Mouse (Mus musculus) thymus, postnatal 36 days (tissue): Measurements from ENCODE around the gene Igsf6.

Experiments
- DNase-seq, 2 experiments: peaks; one replicate each; pipeline ENCODE4 v3.0.0; 2022; ENCODE audit warnings: mixed read lengths in 2 of 2

Igsf6 gene

GRCm38 (mm10) chr7:121074281-121074680 lies at the start of gene Igsf6:
TSS of gene Igsf6 (minus strand) at chr7:121074572.
- no peak for DNase-seq

GRCm38 (mm10) chr7:121120143-121120818 lies 45.9 kb upstream of the Igsf6 start:
- DNase-seq = peak; percentile 38 to 62

DNA sequence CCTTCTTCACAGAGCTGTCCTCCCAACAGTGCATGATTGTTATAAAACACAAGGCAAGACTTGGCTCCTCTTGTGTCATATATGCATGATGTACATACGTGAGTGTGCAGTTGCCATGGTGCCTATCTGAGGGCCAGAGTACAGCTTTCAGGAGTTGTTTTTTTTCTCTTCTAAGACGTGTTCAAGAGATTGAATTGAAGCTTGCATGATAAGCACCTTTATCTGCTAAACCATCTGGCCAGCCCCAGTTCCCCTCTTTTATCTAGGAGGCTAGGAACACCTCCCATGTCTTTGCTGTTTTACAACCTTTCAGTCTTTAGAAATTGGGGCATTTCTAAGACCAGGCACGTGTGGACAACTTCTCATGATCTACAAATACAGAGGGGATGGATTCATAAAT lies 37.4 kb upstream of the Igsf6 start:
- no peak for DNase-seq

GRCm38 (mm10) chr7:121111321-121111720 lies 36.9 kb upstream of the Igsf6 start:
- DNase-seq = no peak

- DNase-seq = no peak
These were observed 33.5 kb upstream of the Igsf6 start for GRCm38 (mm10) chr7:121107851-121108250.

- DNase-seq = no peak
These were observed 24.4 kb upstream of the Igsf6 start for GRCm38 (mm10) chr7:121098614-121099389.

DNA sequence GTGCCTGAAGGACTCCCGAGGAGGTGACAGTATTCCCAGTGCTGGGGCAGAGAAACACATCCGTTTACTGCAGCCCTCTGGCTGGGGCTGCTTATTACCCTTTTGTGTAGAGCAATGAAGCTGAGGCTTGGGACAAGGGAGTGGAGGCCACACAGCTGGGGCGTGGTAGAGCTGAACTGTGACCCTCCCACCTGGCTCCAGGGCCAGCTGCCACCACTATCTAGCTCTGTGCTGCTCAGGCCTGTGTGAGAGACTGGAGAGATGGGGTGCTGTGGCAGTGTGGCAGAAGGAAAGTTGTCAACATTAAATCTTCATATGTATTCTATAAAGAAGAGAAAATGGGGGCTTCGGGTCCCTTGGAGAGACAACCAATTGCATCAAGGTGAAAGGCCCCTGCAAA lies 18.7 kb upstream of the Igsf6 start:
- no peak for DNase-seq

DNA sequence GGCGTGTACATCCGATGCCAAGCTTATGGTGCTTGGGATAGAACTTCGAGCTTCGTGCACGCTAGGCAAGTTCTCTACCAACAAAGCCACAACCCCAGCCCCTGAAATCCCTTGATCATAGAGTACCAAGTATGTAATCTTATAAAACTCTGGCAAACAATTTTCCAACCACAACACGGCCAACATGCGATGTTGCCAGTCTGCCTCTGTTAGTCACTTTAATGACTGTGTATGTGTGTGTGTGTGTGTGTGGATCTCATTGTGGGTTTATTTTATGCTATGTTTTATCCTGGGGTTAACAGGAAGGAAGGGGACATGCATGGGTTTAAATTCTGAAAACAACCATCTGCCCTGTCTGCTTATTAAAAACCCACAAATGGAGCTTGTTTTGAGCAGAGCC lies 16.4 kb upstream of the Igsf6 start:
- no peak for DNase-seq

- peak in 1 of 2 experiments; percentile 5 for DNase-seq
These were observed 14.4 kb upstream of the Igsf6 start for GRCm38 (mm10) chr7:121088745-121089144.

GRCm38 (mm10) chr7:121085500-121085899 lies 11.1 kb upstream of the Igsf6 start:
- DNase-seq = no peak

DNA sequence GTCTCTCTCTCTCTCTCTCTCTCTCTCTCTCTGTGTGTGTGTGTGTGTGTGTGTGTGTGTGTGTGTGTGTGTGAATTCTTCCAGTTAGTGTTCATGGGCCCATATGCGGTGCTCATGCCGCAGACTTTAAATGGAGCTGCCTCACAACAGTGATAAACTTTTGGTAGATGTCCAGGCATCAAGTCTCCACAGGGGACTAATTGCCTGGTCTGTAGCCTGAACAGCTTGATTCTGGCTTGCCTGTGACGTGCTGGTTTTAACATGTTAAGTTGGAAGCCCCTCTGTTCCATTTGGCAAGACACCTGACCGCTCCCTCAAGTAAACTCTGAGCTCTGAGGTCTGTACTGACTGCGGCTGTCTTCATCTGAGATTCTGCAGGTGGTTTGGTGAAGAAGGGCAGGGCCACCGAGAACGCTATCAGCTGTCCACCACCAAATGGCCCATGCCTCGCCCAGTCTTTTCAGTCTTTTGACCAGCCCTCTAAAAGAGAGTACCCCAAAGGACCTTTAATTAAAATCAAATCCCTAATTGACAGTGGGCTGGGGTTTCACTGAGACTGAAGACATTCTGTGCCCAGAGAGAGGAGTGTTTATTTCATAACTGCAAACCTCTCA lies 10.6 kb upstream of the Igsf6 start:
- no peak for DNase-seq

DNA sequence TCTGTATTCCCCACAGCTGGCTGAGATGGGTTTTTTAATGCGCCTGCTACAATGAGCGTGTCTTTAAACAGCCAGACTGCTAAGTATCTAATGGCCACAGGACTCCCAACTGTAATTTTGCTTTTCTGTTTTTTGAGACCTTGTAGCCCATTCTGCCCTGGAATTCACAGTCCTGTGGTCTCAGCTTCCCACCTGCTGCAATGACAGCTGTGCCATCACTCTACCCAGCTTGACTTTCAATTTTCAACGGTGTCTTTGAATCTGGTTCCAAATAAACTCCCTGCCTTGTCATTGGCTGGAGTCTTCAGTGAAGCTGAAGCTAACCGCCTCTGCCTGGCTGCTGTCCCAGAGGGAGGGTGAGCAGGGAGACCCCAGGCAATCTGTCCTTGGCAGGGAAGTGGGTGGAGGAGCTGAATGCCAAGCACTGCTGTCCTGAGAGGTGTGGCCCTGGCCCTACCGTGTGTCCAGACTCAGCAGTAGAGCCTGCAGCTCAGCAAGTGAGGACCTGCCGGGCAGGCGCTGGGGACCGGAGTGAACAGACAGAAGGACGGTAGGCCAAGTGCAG lies 8.7 kb upstream of the Igsf6 start:
- no peak for DNase-seq

DNA sequence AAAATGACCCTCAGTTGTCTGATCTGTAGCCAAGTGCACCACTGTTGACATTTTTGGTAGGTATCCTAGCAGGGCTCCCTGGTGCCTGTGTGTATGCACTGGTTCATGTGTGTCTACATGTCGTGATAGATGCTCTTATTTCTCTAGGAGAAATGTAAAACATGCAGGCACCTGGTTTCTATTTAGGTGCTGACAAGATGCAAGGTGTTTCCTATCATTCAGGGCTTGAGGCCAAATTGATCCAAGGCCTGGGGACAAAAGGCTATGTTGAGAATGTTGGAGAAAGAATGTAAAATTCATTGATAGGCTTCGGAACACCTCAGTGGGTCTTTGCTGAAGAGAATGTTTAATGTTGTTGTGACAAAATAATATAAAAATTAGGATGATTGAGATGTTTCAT lies 7.4 kb upstream of the Igsf6 start:
- DNase-seq = no peak

GRCm38 (mm10) chr7:121081350-121081749 lies 7.0 kb upstream of the Igsf6 start, which contains the start of gene Otoa:
TSS of gene Otoa (plus strand) at chr7:121081650.
- no peak for DNase-seq

DNA sequence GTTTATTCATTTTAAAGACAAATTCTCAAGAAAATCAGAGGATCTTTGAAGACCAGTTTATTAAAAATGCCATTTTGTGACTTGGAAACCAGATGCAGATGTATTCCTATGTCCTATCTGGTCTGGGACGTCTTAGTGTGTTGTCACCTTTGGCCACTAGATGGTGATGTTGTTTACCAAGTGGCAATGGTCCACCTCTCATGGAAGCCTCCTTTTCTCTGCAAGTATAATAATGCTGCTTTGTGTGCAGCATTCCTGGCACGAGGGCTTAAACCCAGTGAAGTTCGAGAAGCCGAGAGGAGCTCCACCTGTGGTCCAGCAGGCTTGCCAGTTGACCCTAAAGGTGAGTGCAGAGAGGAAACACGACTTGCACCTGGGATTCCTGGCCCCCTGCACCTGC lies 3.5 kb upstream of the Igsf6 start:
- DNase-seq = peak; percentile 17 to 29

GRCm38 (mm10) chr7:121077311-121077710 lies 2.9 kb upstream of the Igsf6 start:
- DNase-seq = no peak

GRCm38 (mm10) chr7:121075416-121075815 lies 1.0 kb upstream of the Igsf6 start:
- no peak for DNase-seq

DNA sequence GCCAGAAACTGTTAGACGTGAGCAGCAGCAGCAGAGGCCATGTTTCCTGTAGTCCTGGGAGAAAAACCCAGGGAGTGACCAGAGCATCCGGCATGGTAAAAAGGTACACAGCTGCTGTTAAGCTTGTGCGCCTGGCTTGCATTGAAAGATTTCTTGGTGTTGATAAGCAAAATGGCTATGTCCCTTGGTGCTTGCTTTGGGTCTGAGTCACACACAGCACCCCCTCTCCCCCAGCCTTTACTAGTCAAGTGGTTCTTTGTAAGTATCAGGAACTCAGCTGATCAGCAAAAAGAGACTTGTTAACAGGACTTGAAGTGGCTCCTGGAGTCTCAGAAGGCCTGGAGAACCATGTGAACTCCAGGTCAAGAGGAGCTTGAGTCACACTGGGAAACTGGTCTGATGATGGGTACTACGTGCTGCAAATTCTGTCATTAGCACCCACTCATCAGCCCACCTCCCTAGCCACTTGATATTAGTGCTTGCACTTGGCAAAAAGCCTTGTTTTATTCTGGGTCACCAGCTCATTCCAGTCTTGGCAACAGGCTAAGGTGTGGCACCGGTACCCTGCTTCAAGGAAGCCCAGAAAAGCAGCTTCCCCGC lies 529 bp upstream of the Igsf6 start:
- no peak for DNase-seq

GRCm38 (mm10) chr7:121072506-121072905 lies 1.9 kb downstream of the Igsf6 start:
- no peak for DNase-seq

DNA sequence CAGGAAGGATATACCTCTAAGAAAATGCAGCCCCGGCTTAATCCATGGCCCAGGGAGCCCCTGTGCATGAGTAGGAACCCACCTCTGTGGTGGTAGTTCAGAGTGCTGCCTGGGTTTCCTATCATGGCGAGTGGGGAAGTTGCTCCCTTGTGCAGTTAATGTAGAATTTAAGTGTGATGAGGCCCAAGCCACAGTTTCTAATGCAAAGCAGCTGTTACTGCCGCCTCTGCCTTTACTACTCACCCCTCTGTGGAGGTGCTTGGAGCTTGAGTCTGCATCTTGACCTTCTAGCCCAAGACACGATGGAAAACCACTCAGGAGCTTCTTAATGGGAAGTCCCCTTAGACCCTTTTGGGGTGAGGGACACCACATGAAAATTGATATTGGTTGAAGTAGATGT lies 3.1 kb downstream of the Igsf6 start:
- no peak for DNase-seq

DNA sequence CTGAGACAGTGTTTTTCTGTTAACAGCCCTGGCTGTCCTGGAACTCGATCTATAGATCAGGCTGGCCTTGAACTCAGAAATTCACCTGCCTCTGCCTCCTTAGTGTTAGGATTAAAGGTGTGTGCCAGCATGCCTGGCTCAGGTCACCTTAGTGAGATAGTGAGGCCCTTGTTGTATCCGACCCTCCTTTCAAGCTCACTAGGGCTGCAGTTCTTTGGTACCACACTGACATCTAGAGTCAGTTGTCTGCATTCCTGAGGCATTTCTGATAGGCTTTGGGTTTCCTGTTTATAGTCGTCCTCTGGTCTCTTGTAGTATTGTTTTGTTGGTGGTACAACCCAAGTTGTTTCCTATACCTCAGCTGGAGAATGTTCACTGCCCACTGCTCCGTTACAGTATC lies 10.1 kb downstream of the Igsf6 start:
- DNase-seq = peak in 1 of 2 experiments; percentile 24

GRCm38 (mm10) chr7:121059477-121060218 lies 14.7 kb downstream of the Igsf6 start:
- DNase-seq = peak in 1 of 2 experiments; percentile 12
